Mouse (Mus musculus) cerebellum, postnatal 36 days (tissue): Measurements from ENCODE around the gene Blzf1.

ENCODE experiments used
- DNase-seq, 2 experiments: peaks; one replicate each; pipeline ENCODE4 v3.0.0; 2021 to 2022; ENCODE audit warnings: mixed read lengths in 2 of 2

The Blzf1 gene

GRCm38 (mm10) chr1:164292040-164292439 lies 15.2 kb downstream of the Blzf1 start:
- no peak for DNase-seq

- DNase-seq = peak; percentile 69 to 71
Observed at GRCm38 (mm10) chr1:164287406-164287805, 19.9 kb downstream of the Blzf1 start.

- DNase-seq = no peak
Observed at GRCm38 (mm10) chr1:164284007-164284406, 23.3 kb downstream of the Blzf1 start.

- no peak for DNase-seq
Observed at GRCm38 (mm10) chr1:164279332-164279731, 28.0 kb downstream of the Blzf1 start.

GRCm38 (mm10) chr1:164276552-164276951 lies 30.7 kb downstream of the Blzf1 start:
- DNase-seq = no peak

GRCm38 (mm10) chr1:164275455-164275954 lies 31.8 kb downstream of the Blzf1 start, which contains the start of gene Ccdc181:
Gene Ccdc181 (plus strand): TSS chr1:164275585.
- peak; percentile 93 to 96 for DNase-seq

- DNase-seq = no peak
Observed at GRCm38 (mm10) chr1:164273659-164274058, 33.6 kb downstream of the Blzf1 start.

GRCm38 (mm10) chr1:164270941-164271340 lies 36.3 kb downstream of the Blzf1 start:
- no peak for DNase-seq

GRCm38 (mm10) chr1:164261553-164261952 lies 45.7 kb downstream of the Blzf1 start:
- DNase-seq = no peak

- no peak for DNase-seq
Observed at GRCm38 (mm10) chr1:164260171-164261028, 46.9 kb downstream of the Blzf1 start.

GRCm38 (mm10) chr1:164254836-164255235 lies 52.5 kb downstream of the Blzf1 start:
- DNase-seq = no peak

- no peak for DNase-seq
Observed at GRCm38 (mm10) chr1:164252551-164252950, 54.7 kb downstream of the Blzf1 start.

GRCm38 (mm10) chr1:164251438-164251837 lies 55.9 kb downstream of the Blzf1 start:
- DNase-seq = no peak

GRCm38 (mm10) chr1:164250391-164251150 lies 56.7 kb downstream of the Blzf1 start:
- DNase-seq = no peak

GRCm38 (mm10) chr1:164249332-164249711 lies 58.0 kb downstream of the Blzf1 start:
- DNase-seq = no peak

- DNase-seq = peak; percentile 97 to 99
Observed at GRCm38 (mm10) chr1:164248465-164249331, 58.6 kb downstream of the Blzf1 start, which contains the start of gene Slc19a2. Gene Slc19a2 (plus strand): TSS chr1:164249046.

- DNase-seq = no peak
Observed at GRCm38 (mm10) chr1:164247971-164248370, 59.3 kb downstream of the Blzf1 start.

GRCm38 (mm10) chr1:164247442-164247841 lies 59.8 kb downstream of the Blzf1 start:
- no peak for DNase-seq

GRCm38 (mm10) chr1:164242809-164243208 lies 64.5 kb downstream of the Blzf1 start:
- no peak for DNase-seq

- DNase-seq = no peak
Observed at GRCm38 (mm10) chr1:164241494-164241893, 65.8 kb downstream of the Blzf1 start.
